28 mouse cellular contexts compared by ENCODE assay signal in the genomic region with DNA sequence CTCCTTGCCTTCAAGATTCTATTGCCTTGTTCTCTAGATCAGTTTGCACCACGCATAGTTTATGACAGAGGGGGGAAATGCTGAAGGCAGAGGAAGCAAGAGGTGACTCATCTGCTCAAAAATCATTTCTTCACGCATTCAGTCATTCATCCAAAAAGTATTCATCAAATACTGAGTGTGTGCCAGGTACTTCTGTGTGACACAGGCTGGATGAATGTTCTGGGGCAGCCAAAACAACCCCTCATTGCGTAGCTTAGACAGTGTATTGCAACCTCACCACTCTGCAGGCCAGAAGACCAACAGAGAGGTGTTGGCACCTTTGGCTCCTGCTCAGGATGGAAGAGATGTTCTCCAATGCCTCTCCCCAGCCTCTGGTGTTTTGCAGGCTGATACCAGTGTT.
"Had no signal": no experiment of that assay in that cellular context is flagged by ENCODE, and none has a peak within 500 bp of the region (broad histone marks: within the 10 kb centered on the region; RNA-seq: fewer than 3 reads in every experiment).

No protein-coding gene starts in this region.

- H3K4me2 ChIP-seq: heart, embryonic 12.5 days; hindbrain, embryonic 12.5 days; hindbrain, embryonic 14.5 days; kidney, embryonic 15.5 days; limb, embryonic 12.5 days; liver, embryonic 11.5 days; liver, embryonic 13.5 days; liver, embryonic 15.5 days had no signal

- H3K4me3 ChIP-seq: heart, adult 2 months; heart, embryonic 12.5 days; hindbrain, embryonic 10.5 days; hindbrain, embryonic 12.5 days; kidney, embryonic 15.5 days; layer of hippocampus, adult 2 months; limb, embryonic 12.5 days; liver, embryonic 13.5 days; liver, embryonic 15.5 days had no signal

- H3K9ac ChIP-seq: heart, embryonic 12.5 days; hindbrain, embryonic 12.5 days; hindbrain, embryonic 14.5 days; kidney, embryonic 15.5 days; limb, embryonic 12.5 days; liver, embryonic 13.5 days; liver, embryonic 15.5 days; liver, postnatal 0 days had no signal

- H3K36me3 ChIP-seq: heart, embryonic 12.5 days; hindbrain, embryonic 10.5 days; hindbrain, embryonic 12.5 days; kidney, embryonic 15.5 days; limb, embryonic 12.5 days; liver, embryonic 13.5 days; liver, embryonic 15.5 days had no signal

- ATAC-seq: hindbrain, embryonic 16.5 days; intestine, embryonic 16.5 days; liver, postnatal 0 days had no signal

- H3K4me1 ChIP-seq: liver, embryonic 13.5 days; liver, embryonic 15.5 days had no signal

- DNase-seq: gastrocnemius, postnatal 10 days; gastrocnemius, postnatal 36 days; heart, adult 11 months; heart, adult 2 months; heart, postnatal 10 days; heart, postnatal 4 days; kidney, adult 11 months; kidney, adult 2 months; kidney, adult 9 months; kidney, postnatal 14 days; kidney, postnatal 36 days; layer of hippocampus, postnatal 36 days; left cerebral cortex, postnatal 4 days; liver; liver, embryonic 13.5 days; liver, postnatal 0 days had no signal

- H3K9me3 ChIP-seq: hindbrain, embryonic 10.5 days; hindbrain, embryonic 12.5 days; kidney, embryonic 15.5 days; limb, embryonic 12.5 days; liver, embryonic 13.5 days; liver, embryonic 15.5 days had no signal

- H3K27me3 ChIP-seq: heart, embryonic 12.5 days; hindbrain, embryonic 12.5 days; kidney, embryonic 15.5 days; limb, embryonic 12.5 days; liver, embryonic 13.5 days; liver, embryonic 15.5 days had no signal

- H3K27ac ChIP-seq: heart, adult 2 months; hindbrain, embryonic 10.5 days; hindbrain, embryonic 12.5 days; hindbrain, embryonic 14.5 days; kidney, embryonic 15.5 days; kidney, postnatal 0 days; layer of hippocampus, adult 2 months; limb, embryonic 12.5 days; liver, embryonic 13.5 days; liver, embryonic 15.5 days had no signal
